Mouse (Mus musculus): ENCODE data around the gene Map2k5.

The Map2k5 gene

DNA sequence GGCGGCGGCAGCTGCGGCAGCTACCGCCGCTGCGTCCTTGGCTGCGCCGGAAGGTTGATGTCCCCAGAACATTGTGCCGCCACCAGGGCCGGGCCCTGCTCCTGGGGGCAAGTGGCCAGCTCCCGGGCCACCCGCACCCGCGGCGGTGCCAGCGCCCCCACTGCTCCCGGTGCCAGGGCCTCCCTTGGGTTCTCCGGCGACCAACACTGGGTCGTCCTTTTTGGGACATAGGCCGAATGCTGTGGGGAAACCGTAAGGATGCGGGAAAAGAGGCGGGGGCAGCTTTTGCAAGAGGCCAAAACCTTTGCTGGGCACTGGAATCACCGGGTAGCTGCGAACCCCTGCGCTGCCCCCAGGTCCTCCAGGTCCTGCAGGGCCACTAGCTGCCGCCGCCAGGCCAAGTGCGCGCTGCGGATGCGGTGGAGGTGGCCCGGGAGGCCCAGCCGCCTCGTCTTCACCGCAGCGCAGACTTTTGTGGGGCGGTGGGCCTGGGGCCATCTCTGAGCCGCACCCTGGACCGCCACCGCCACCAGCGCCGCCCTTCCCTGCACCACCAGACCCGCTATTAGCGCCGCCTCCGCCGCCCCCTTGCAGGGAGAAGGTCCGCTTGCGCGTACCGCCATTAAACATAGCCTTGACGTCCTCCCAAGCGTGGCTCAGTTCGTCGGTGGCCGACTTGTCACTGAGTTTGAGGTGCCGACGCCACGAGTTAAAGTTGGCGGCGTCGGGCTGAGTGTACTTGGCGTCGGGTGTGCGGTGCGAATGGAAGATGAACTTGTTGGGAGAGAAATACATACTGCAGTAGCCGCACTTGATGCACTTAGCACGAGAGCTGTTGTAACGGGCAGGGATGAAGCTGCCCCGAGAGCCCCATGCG lies 232.2 kb downstream of the Map2k5 start:
- no peak for DNase-seq (ENCODE audit: low spot score)

- no peak for DNase-seq (ENCODE audit: low spot score)
Observed at GRCm38 (mm10) chr9:63144502-63145248, 233.0 kb downstream of the Map2k5 start.

DNA sequence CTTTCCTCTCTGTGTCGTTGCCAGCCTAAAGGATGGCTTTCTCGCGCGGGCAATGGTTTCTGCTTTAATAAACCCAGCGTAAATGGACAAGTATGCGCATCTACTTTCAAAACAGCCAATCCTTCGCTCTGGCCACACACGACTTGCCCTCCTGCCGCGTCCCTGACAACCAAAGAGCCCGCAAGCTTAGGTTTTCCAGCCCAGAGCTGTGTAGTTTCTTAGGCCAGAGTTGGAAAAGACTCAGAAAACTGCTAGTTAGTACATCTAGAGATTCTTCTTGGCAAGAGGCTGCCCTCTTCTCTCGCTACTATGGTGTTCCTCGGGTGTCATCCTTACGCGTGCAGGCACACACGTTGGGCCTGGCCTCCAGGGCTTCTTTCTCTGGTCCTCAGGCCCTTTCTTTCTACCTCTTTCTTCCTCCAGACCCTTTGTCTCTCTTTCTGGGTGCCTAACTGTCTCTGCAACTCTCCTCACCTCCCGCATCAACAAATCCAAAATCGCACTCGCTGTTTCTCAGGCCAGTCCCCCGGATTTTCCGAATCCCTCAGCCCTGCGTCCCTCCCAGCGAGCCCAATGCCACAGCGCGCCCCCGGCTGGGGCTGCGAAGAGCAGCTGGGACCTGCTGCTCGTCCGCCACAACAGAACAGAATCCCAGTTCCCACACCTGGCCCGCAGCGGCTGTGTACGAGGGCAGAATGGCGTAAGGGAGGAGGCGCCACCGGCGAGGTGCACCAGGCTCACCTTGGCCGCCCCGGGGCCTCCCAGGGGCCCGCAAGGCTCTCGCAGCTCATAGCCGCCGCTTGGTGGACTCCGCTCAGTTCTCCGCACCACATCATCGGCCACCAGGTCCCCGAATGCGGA lies 233.8 kb downstream of the Map2k5 start:
- no peak for DNase-seq (ENCODE audit: low spot score)

DNA sequence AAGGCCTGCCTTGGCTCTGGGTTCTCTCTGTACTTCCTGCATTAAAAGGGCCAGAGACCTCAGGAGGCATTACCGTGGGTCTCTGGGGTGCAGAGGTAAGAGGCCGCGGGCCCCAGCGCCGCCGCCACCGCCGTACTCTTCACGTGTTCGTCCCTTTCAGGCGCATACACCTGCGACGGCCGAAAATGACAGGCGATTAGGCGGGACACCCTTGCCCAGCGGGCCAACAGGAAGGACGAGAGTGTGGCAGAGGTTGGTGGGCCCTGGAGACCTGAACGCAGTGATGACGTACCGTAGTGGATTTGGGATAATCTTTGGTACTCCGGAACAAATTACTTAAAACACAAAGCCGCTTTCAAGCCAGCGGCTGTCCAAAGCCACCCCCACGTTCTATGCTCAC lies 234.5 kb downstream of the Map2k5 start:
- DNase-seq (ENCODE audit: low spot score), result no peak

GRCm38 (mm10) chr9:63142335-63143036 lies 235.2 kb downstream of the Map2k5 start:
- no peak for DNase-seq (ENCODE audit: low spot score)

DNA sequence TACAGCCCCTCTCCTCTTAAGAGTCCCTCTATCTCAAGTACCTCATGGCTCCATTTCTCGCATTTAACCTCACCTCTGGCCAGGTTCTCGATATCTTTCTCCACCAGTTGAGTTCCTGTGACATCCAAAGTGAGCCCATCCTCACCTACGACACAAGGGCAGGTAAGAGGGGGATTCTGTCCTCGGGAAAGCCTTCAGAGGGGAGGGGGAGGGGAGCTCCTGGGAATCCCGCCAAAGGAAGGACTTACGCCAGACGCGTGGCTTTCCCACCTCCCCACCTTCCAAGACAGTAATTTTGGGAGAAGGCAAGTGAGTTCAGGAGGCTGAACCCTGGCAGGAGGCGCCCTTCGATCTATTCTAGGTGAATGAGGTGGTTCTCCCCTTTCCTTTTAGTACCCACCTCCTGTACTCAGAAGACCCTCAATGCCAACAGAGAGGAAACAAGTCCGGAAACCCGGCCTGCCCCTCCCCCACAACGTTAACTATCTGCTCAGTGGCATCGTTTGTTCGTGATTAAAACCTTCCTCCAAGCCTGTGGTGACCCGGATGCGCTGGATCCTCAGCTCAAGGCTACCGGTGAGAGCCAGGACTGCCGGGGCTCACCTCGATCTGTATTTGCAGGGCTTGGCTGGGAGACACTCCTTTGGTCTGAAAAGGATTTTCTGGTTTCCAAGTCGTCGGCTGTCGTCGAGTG lies 235.9 kb downstream of the Map2k5 start:
- DNase-seq (ENCODE audit: low spot score), result no peak

DNA sequence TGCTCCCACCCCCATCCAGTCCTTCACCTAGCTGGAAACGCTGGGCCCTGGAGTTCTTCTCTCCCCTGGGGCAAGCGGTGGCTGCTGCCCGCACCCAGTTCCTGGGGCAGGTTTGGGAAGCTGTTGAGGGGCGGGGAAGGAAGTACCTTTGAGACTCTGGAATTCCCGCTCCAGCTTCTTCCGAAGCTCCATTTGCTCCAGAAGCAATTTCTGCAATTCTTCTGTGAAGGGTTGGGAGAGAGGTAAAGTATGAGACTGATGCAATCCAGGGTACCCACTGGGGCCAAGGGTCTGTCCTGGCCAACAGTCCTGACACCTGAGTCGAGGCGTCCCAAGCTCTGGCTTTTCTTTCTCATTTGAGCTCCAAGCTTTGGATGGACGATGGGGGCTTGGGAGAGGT lies 237.5 kb downstream of the Map2k5 start:
- DNase-seq (ENCODE audit: low spot score), result no peak

DNA sequence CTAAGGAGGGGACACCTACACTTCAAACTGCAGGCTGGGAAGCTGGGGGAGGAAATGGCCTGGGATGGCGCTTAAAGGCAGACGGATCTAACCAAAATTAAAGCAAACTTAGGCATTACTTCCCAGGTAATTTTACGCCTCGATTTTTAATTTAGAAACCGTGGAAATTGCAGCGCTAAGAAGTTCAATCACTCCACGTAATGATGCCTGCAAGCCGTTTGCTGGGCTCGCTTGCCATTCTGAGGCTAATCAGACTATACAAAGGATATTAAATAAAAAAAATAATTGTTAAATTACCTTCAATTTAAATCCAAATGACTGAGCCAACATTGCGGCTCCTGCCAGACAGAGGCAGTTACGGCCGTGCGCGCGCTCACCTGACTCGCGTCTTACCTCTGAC lies 238.0 kb downstream of the Map2k5 start:
- DNase-seq (ENCODE audit: low spot score), result no peak

- DNase-seq (ENCODE audit: low spot score), result no peak
Observed at GRCm38 (mm10) chr9:63138481-63138967, 239.2 kb downstream of the Map2k5 start.

GRCm38 (mm10) chr9:63137615-63137915 lies 240.1 kb downstream of the Map2k5 start:
- DNase-seq (ENCODE audit: low spot score), result no peak

GRCm38 (mm10) chr9:63136756-63137614 lies 240.7 kb downstream of the Map2k5 start:
- no peak for DNase-seq (ENCODE audit: low spot score)

DNA sequence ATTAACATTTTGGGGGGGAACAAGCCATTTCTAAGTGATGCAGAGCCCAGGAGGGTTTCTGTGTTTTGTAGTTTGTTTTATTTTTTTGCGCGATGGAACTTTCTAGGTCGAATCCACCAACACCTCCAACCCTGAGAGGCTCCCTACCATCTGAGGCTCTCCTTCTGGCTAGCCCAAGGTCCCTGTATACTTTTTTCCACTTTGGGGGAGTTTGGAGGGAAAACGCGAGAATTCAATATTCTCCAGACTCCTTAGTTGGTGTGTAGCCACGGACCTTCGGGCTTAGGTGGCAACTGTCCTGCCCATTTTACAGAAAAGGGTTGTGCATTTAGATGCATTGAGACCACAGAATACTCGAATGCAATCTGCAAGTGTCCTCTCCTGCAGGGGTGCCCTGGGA lies 241.5 kb downstream of the Map2k5 start:
- no peak for DNase-seq (ENCODE audit: low spot score)

DNA sequence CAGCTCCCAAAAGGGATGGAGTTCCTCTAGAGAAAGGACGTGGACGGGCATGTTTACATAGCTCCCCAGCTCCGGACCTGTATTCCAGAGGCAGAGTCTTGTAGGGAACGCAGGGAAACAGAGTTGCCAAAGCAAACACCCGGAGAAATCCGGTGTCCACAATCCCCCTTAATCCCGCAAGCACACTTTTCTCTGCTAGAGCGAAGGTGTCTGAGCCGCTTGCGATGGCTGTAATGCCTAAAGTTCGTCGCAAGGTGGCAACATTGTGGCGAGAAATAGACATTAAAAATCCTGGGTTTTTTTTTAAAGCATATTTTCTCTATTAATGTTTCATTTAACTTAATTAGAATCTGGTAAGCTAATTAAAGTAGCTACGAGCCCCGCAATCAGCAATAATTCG lies 241.9 kb downstream of the Map2k5 start:
- DNase-seq (ENCODE audit: low spot score), result no peak

DNA sequence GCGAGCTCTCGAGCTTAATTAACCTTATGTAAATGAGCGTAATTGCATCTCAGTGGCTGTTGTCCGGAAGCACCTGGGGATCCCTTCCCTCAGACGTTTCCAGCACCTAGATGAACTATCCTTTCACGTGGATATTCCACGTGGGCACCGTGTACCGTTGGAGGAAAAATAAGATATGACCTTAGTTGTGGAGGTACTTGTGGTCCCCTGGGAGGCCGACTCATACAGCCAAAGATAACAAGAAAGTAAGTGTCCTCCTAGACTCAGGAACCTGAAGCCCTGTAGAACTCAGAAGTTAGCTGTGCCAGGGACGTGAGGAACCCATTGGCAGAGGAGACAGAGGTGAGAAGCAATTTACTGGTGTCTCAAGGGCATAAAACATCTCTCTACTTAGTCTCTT lies 242.3 kb downstream of the Map2k5 start:
- no peak for DNase-seq (ENCODE audit: low spot score)

GRCm38 (mm10) chr9:63133659-63134058 lies 244.0 kb downstream of the Map2k5 start:
- DNase-seq (ENCODE audit: low spot score), result no peak

DNA sequence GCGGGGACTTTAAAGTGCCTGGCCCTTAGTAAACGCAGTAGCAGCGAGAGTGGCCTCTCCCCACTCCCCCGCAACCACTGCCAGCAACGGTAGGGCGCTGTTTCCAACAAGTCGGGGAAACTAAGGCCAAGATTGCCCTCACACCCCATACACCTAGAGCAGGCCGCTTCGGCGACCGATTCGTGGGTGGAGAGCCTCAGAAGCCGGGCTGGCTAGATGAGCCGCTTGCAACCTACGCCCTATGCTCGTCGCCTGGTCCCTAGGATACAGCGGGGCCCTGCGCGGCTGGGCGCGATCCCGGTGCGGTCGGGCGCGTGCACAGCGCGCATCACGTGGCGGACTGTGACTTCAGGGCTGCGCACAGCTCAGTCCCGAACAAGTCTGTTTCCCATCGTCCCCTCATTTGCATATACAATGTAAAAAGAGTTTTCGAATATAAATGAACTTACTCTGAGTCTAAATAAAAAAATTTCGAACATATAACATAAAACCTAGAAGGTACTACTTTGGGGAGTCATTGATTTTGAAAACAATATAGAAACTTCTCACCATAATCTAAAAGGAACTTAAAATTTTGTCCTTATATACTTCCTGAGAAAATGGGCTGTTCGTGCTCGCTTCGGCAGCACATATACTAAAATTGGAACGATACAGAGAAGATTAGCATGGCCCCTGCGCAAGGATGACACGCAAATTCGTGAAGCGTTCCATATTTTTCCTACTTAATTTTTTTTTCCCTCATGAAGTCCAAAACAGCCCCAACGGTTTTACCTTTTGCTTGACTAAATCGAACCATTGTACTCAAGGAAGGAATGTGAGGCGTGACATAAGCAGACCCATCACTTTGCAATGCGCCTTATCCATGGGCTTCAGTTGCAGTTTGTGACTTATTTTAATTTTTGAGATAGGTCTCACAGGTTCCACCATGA lies 244.8 kb downstream of the Map2k5 start:
- peak; percentile 92 for DNase-seq (ENCODE audit: low spot score)

GRCm38 (mm10) chr9:63131957-63132602 lies 245.6 kb downstream of the Map2k5 start:
- DNase-seq (ENCODE audit: low spot score), result peak; percentile 8

GRCm38 (mm10) chr9:63129641-63130041 lies 248.1 kb downstream of the Map2k5 start:
- DNase-seq (ENCODE audit: low spot score), result no peak

GRCm38 (mm10) chr9:63124512-63124911 lies 253.2 kb downstream of the Map2k5 start:
- DNase-seq (ENCODE audit: low spot score), result no peak

All from ovary, adult 18-20 months (tissue).